In genomic region chr19:19344426-19344811, GRCm38 (mm10) we compare ENCODE assay signal across 19 mouse cellular contexts.
DNase-seq lines count a peak whose midpoint lies in the region; ATAC-seq lines count a peak whose summit lies in the region.
"Had no signal": no experiment of that assay in that cellular context is flagged by ENCODE, and none has a peak within 500 bp of the region (broad histone marks: within the 10 kb centered on the region; RNA-seq: fewer than 3 reads in every experiment).

No protein-coding gene starts in this region.

- H3K9me3 ChIP-seq in forebrain, embryonic 14.5 days (replicated peaks; ENCODE audit: control insufficient read depth, low read length) = no peaks in the 10 kb centered on the region
- H3K9me3 ChIP-seq in forebrain, embryonic 10.5 days = no peaks in the 10 kb centered on the region
- no peaks in the 10 kb centered on the region for H3K9me3 ChIP-seq in midbrain, embryonic 13.5 days
- no peaks in the 10 kb centered on the region for H3K9me3 ChIP-seq in midbrain, embryonic 11.5 days (ENCODE audit: control insufficient read depth, low read length)
- no peaks in the 10 kb centered on the region for H3K9me3 ChIP-seq in midbrain, embryonic 14.5 days (ENCODE audit: control insufficient read depth, low read length)
- H3K9me3 ChIP-seq: heart, embryonic 10.5 days; intestine, embryonic 15.5 days; limb, embryonic 13.5 days; liver, embryonic 13.5 days; lung, embryonic 15.5 days; megakaryocyte, embryonic 14.5 days had no signal

- no peak overlapping the region for H3K9ac ChIP-seq in forebrain, embryonic 14.5 days (ENCODE audit: low read length)
- no peak overlapping the region for H3K9ac ChIP-seq in midbrain, embryonic 13.5 days (replicated peaks)
- no peak overlapping the region for H3K9ac ChIP-seq in midbrain, embryonic 11.5 days (ENCODE audit: low read length)
- H3K9ac ChIP-seq in midbrain, embryonic 14.5 days (replicated peaks; ENCODE audit: low read length) = no peak overlapping the region
- H3K9ac ChIP-seq: intestine, embryonic 15.5 days; limb, embryonic 13.5 days; liver, embryonic 13.5 days; lung, embryonic 15.5 days had no signal

- H3K4me1 ChIP-seq in forebrain, embryonic 14.5 days (ENCODE audit: control insufficient read depth, insufficient read depth, low read length) = no peaks in the 10 kb centered on the region
- no peaks in the 10 kb centered on the region for H3K4me1 ChIP-seq in forebrain, embryonic 10.5 days
- H3K4me1 ChIP-seq in midbrain, embryonic 13.5 days (replicated peaks) = peaks cover 10% of the 10 kb centered on the region
- H3K4me1 ChIP-seq in midbrain, embryonic 11.5 days (ENCODE audit: control insufficient read depth, insufficient read depth, low read length) = no peaks in the 10 kb centered on the region
- peaks cover 8% of the 10 kb centered on the region; the same call in 1 of the 2 replicates for H3K4me1 ChIP-seq in midbrain, embryonic 14.5 days (ENCODE audit: control insufficient read depth, insufficient read depth, low read length)
- H3K4me1 ChIP-seq: heart, embryonic 10.5 days; intestine, embryonic 15.5 days; limb, embryonic 13.5 days; liver, embryonic 13.5 days; lung, embryonic 15.5 days; megakaryocyte, embryonic 14.5 days had no signal

- ATAC-seq in forebrain, embryonic 14.5 days = peak; percentile 80
- peak; percentile 79 for ATAC-seq in midbrain, embryonic 13.5 days
- no peak for ATAC-seq in midbrain, embryonic 11.5 days (ENCODE audit: low FRiP score)
- peak; percentile 41; the same call in 1 of the 2 replicates for ATAC-seq in midbrain, embryonic 14.5 days (ENCODE audit: low FRiP score, low TSS enrichment)
- ATAC-seq: intestine, embryonic 15.5 days had no signal

- WGBS in forebrain, embryonic 14.5 days = 43% methylated on average over 7 of the region's 7 CpGs
- 93% methylated on average over 7 of the region's 7 CpGs for WGBS in forebrain, embryonic 10.5 days
- WGBS in midbrain, embryonic 13.5 days = 57% methylated on average over 7 of the region's 7 CpGs
- 85% methylated on average over 7 of the region's 7 CpGs for whole genome bisulfite sequencing in midbrain, embryonic 11.5 days
- WGBS in midbrain, embryonic 14.5 days = 46% methylated on average over 7 of the region's 7 CpGs

- no peak for DNase-seq in forebrain, embryonic 14.5 days (ENCODE audit: low spot score)
- DNase-seq in forebrain, embryonic 10.5 days (ENCODE audit: extremely low spot score, low spot score) = no peak
- DNase-seq in midbrain, embryonic 11.5 days (ENCODE audit: low spot score, missing footprints) = no peak
- no peak for DNase-seq in midbrain, embryonic 14.5 days
- no peak for DNase-seq in retina, embryonic 14.5 days (ENCODE audit: low spot score)
- no peak for DNase-seq in urinary bladder, postnatal 4 days (ENCODE audit: low spot score in 2 of 2)
- no peak for DNase-seq in layer of hippocampus, adult 9-11 months
- DNase-seq: adrenal gland, postnatal 25 days; cerebellum, adult 9-10 months; kidney, adult 8-10 months; liver, embryonic 13.5 days; thymus, adult 18-20 months; thymus, postnatal 36 days had no signal

- H3K27me3 ChIP-seq in forebrain, embryonic 14.5 days (replicated peaks; ENCODE audit: control insufficient read depth, insufficient read depth, low read length) = no peaks in the 10 kb centered on the region
- H3K27me3 ChIP-seq in forebrain, embryonic 10.5 days (ENCODE audit: poor library complexity, severe bottlenecking) = no peaks in the 10 kb centered on the region
- H3K27me3 ChIP-seq in midbrain, embryonic 13.5 days = no peaks in the 10 kb centered on the region
- H3K27me3 ChIP-seq in midbrain, embryonic 11.5 days (ENCODE audit: control insufficient read depth, insufficient read depth, low read length) = no peaks in the 10 kb centered on the region
- H3K27me3 ChIP-seq in midbrain, embryonic 14.5 days (ENCODE audit: control insufficient read depth, insufficient read depth, low read length) = no peaks in the 10 kb centered on the region
- H3K27me3 ChIP-seq: intestine, embryonic 15.5 days; limb, embryonic 13.5 days; liver, embryonic 13.5 days; lung, embryonic 15.5 days; megakaryocyte, embryonic 14.5 days had no signal

- H3K4me3 ChIP-seq in forebrain, embryonic 14.5 days (ENCODE audit: low read depth, low read length) = no peak overlapping the region
- no peak overlapping the region for H3K4me3 ChIP-seq in forebrain, embryonic 10.5 days
- no peak overlapping the region for H3K4me3 ChIP-seq in midbrain, embryonic 13.5 days (replicated peaks)
- H3K4me3 ChIP-seq in midbrain, embryonic 11.5 days (ENCODE audit: low read depth, low read length) = no peak overlapping the region
- H3K4me3 ChIP-seq in midbrain, embryonic 14.5 days (replicated peaks; ENCODE audit: low read depth, low read length) = no peak overlapping the region
- H3K4me3 ChIP-seq: heart, embryonic 10.5 days; intestine, embryonic 15.5 days; limb, embryonic 13.5 days; liver, embryonic 13.5 days; lung, embryonic 15.5 days; megakaryocyte, embryonic 14.5 days had no signal

- H3K36me3 ChIP-seq in forebrain, embryonic 14.5 days (ENCODE audit: control insufficient read depth, insufficient read depth, low read length) = no peaks in the 10 kb centered on the region
- H3K36me3 ChIP-seq in forebrain, embryonic 10.5 days (replicated peaks) = no peaks in the 10 kb centered on the region
- H3K36me3 ChIP-seq in midbrain, embryonic 13.5 days = no peaks in the 10 kb centered on the region
- H3K36me3 ChIP-seq in midbrain, embryonic 11.5 days (ENCODE audit: control insufficient read depth, insufficient read depth, low read length) = no peaks in the 10 kb centered on the region
- no peaks in the 10 kb centered on the region for H3K36me3 ChIP-seq in midbrain, embryonic 14.5 days (ENCODE audit: control insufficient read depth, insufficient read depth, low read length)
- H3K36me3 ChIP-seq: heart, embryonic 10.5 days; intestine, embryonic 15.5 days; limb, embryonic 13.5 days; liver, embryonic 13.5 days; lung, embryonic 15.5 days had no signal

- H3K4me2 ChIP-seq in forebrain, embryonic 14.5 days (ENCODE audit: low read length) = no peak overlapping the region
- H3K4me2 ChIP-seq in midbrain, embryonic 13.5 days (replicated peaks) = 0 out of 2 replicates have a peak overlapping the region, but pooled peaks have one; percentile 12
- no peak overlapping the region for H3K4me2 ChIP-seq in midbrain, embryonic 11.5 days
- H3K4me2 ChIP-seq in midbrain, embryonic 14.5 days (ENCODE audit: low read length) = peak overlapping the region; percentile 31
- H3K4me2 ChIP-seq: intestine, embryonic 15.5 days; limb, embryonic 13.5 days; liver, embryonic 13.5 days; lung, embryonic 15.5 days had no signal

- no peak overlapping the region for H3K27ac ChIP-seq in forebrain, embryonic 14.5 days (ENCODE audit: low read depth, low read length)
- H3K27ac ChIP-seq in forebrain, embryonic 10.5 days = no peak overlapping the region
- H3K27ac ChIP-seq in midbrain, embryonic 13.5 days = no peak overlapping the region
- H3K27ac ChIP-seq in midbrain, embryonic 11.5 days (ENCODE audit: low read depth, low read length) = no peak overlapping the region
- no peak overlapping the region for H3K27ac ChIP-seq in midbrain, embryonic 14.5 days (replicated peaks; ENCODE audit: low read depth, low read length)
- H3K27ac ChIP-seq: heart, embryonic 10.5 days; intestine, embryonic 15.5 days; limb, embryonic 13.5 days; liver, embryonic 13.5 days; lung, embryonic 15.5 days had no signal

Comparison
In these comparisons a context has a peak if more than half of its experiments do, and no peak if none do; other contexts are left out.
1. H3K4me2 ChIP-seq: peak in midbrain, embryonic 13.5 days (single experiment) and midbrain, embryonic 14.5 days (single experiment); none in forebrain, embryonic 14.5 days (single experiment) and midbrain, embryonic 11.5 days (single experiment).